ENCODE assay signal across 14 mouse cellular contexts in genomic region chr10:93306367-93306766, GRCm38 (mm10). TPM values are rescaled to one million over a fixed set of nuclear protein-coding genes. Genes with fewer than 3 reads are reported as not detected.
DNase-seq lines count a peak whose midpoint lies in the region; ATAC-seq and TF ChIP-seq lines count a peak whose summit lies in the region.
"Had no signal": no experiment of that assay in that cellular context is flagged by ENCODE, and none has a peak within 500 bp of the region (broad histone marks: within the 10 kb centered on the region; RNA-seq: fewer than 3 reads in every experiment).

No protein-coding gene starts in this region.

- no peak for DNase-seq in heart, postnatal 25 days (ENCODE audit: low spot score)
- no peak for DNase-seq in limb, embryonic 11.5 days (ENCODE audit: low spot score)
- DNase-seq in limb, embryonic 10.5 days (ENCODE audit: low spot score) = no peak
- no peak for DNase-seq in limb, embryonic 14.5 days (ENCODE audit: low spot score)
- no peak for DNase-seq in right cerebral cortex, postnatal 14 days
- DNase-seq: cerebellum, adult 9-11 months; gastrocnemius, postnatal 14 days; right cerebral cortex, postnatal 25 days; thymus, postnatal 14 days had no signal

- H3K4me2 ChIP-seq in heart, embryonic 14.5 days (ENCODE audit: low read length) = peak overlapping the region; percentile 96
- H3K4me2 ChIP-seq in limb, embryonic 11.5 days (ENCODE audit: low read depth, severe bottlenecking) = peak overlapping the region; percentile 2; the same call in 1 of the 2 replicates
- H3K4me2 ChIP-seq in limb, embryonic 14.5 days (replicated peaks; ENCODE audit: low read depth, low read length, severe bottlenecking) = 0 out of 2 replicates have a peak overlapping the region, but pooled peaks have one; percentile 23
- H3K4me2 ChIP-seq: embryonic facial prominence, embryonic 15.5 days; forebrain, embryonic 15.5 days had no signal

- no peak for TF ChIP-seq POLR2A in ES-Bruce4 (IDR thresholded peaks at IDR 0.05; ENCODE audit: insufficient read depth, low read length)
- no peak for TF ChIP-seq POLR2A in limb, embryonic 14.5 days (IDR thresholded peaks at IDR 0.05; ENCODE audit: borderline replicate concordance, extremely low read depth, insufficient read depth, insufficient read length)

- intact Hi-C loops in heart, postnatal 25 days (cut with DNase I) = no loop called here

- peak overlapping the region; percentile 10 to 40; a peak in 2 of 4 replicates for H3K27ac ChIP-seq in heart, embryonic 14.5 days (replicated peaks in 1 of 2; ENCODE audit: control insufficient read depth in 1 of 2, insufficient read depth in 1 of 2, low read depth in 2 of 2, low read length in 2 of 2)
- no peak overlapping the region for H3K27ac ChIP-seq in limb, embryonic 11.5 days (replicated peaks; ENCODE audit: low read depth, low read length)
- H3K27ac ChIP-seq in limb, embryonic 10.5 days = no peak overlapping the region
- H3K27ac ChIP-seq in ES-Bruce4 (ENCODE audit: insufficient read depth, low read length) = no peak overlapping the region
- H3K27ac ChIP-seq in limb, embryonic 14.5 days (replicated peaks; ENCODE audit: low read depth, low read length) = no peak overlapping the region
- H3K27ac ChIP-seq: embryonic facial prominence, embryonic 15.5 days; forebrain, embryonic 15.5 days; hindbrain, embryonic 14.5 days had no signal

- no peak for TF ChIP-seq CTCF in ES-Bruce4 (IDR thresholded peaks at IDR 0.05; ENCODE audit: low read depth, low read length)

- ATAC-seq in heart, embryonic 14.5 days (ENCODE audit: insufficient number of reproducible peaks, insufficient read depth, low FRiP score, low read depth) = no peak
- ATAC-seq in limb, embryonic 11.5 days (ENCODE audit: insufficient number of reproducible peaks, low FRiP score, low TSS enrichment, low read depth) = no peak
- no peak for ATAC-seq in limb, embryonic 14.5 days (ENCODE audit: low FRiP score, low read depth)
- ATAC-seq: forebrain, embryonic 15.5 days had no signal

- no peaks in the 10 kb centered on the region for H3K9me3 ChIP-seq in heart, embryonic 14.5 days (ENCODE audit: control insufficient read depth, low read length)
- no peaks in the 10 kb centered on the region for H3K9me3 ChIP-seq in limb, embryonic 11.5 days (ENCODE audit: control insufficient read depth, low read length)
- no peaks in the 10 kb centered on the region for H3K9me3 ChIP-seq in limb, embryonic 10.5 days (replicated peaks)
- no peaks in the 10 kb centered on the region for H3K9me3 ChIP-seq in ES-Bruce4 (replicated peaks; ENCODE audit: control insufficient read depth, insufficient read depth, low read length, poor library complexity, severe bottlenecking)
- no peaks in the 10 kb centered on the region for H3K9me3 ChIP-seq in limb, embryonic 14.5 days (ENCODE audit: control insufficient read depth, low read length)
- H3K9me3 ChIP-seq: embryonic facial prominence, embryonic 15.5 days; forebrain, embryonic 15.5 days had no signal

- no peaks in the 10 kb centered on the region for H3K36me3 ChIP-seq in heart, embryonic 14.5 days (ENCODE audit: control insufficient read depth, insufficient read depth, low read length)
- H3K36me3 ChIP-seq in limb, embryonic 11.5 days (ENCODE audit: control insufficient read depth, insufficient read depth, low read length) = no peaks in the 10 kb centered on the region
- peaks cover 14% of the 10 kb centered on the region; the same call in 1 of the 2 replicates for H3K36me3 ChIP-seq in limb, embryonic 10.5 days
- no peaks in the 10 kb centered on the region for H3K36me3 ChIP-seq in ES-Bruce4 (ENCODE audit: control insufficient read depth, insufficient read depth, low read length, poor library complexity, severe bottlenecking)
- H3K36me3 ChIP-seq in limb, embryonic 14.5 days (ENCODE audit: control insufficient read depth, insufficient read depth, low read length) = 0 out of 2 replicates have a peak, but pooled peaks cover 2% of the 10 kb centered on the region
- H3K36me3 ChIP-seq: embryonic facial prominence, embryonic 15.5 days; forebrain, embryonic 15.5 days had no signal

- H3K4me1 ChIP-seq in heart, embryonic 14.5 days (ENCODE audit: control insufficient read depth in 2 of 2, insufficient read depth in 2 of 2, low read length in 2 of 2) = peaks cover 0 to 11% of the 10 kb centered on the region in 2 experiments; a peak in 2 of 4 replicates
- H3K4me1 ChIP-seq in limb, embryonic 11.5 days (ENCODE audit: control insufficient read depth, insufficient read depth, low read length) = peaks cover 16% of the 10 kb centered on the region
- peaks cover 39% of the 10 kb centered on the region for H3K4me1 ChIP-seq in limb, embryonic 10.5 days
- no peaks in the 10 kb centered on the region for H3K4me1 ChIP-seq in ES-Bruce4 (ENCODE audit: control insufficient read depth, insufficient read depth, low read length)
- H3K4me1 ChIP-seq in limb, embryonic 14.5 days (ENCODE audit: control insufficient read depth, insufficient read depth, low read length) = peaks cover 20% of the 10 kb centered on the region

- no peak for TF ChIP-seq EP300 in ES-Bruce4 (IDR thresholded peaks at IDR 0.05; ENCODE audit: insufficient read depth, low read depth, low read length)

- no peaks in the 10 kb centered on the region for H3K27me3 ChIP-seq in heart, embryonic 14.5 days (ENCODE audit: control insufficient read depth, insufficient read depth, low read length)
- H3K27me3 ChIP-seq in limb, embryonic 11.5 days (ENCODE audit: control insufficient read depth, insufficient read depth, low read length) = no peaks in the 10 kb centered on the region
- H3K27me3 ChIP-seq in limb, embryonic 10.5 days (ENCODE audit: low read depth, poor library complexity, severe bottlenecking) = no peaks in the 10 kb centered on the region
- no peaks in the 10 kb centered on the region for H3K27me3 ChIP-seq in ES-Bruce4 (ENCODE audit: control insufficient read depth, insufficient read depth, low read length, poor library complexity, severe bottlenecking)
- H3K27me3 ChIP-seq in limb, embryonic 14.5 days (ENCODE audit: control insufficient read depth, insufficient read depth, low read length) = no peaks in the 10 kb centered on the region
- H3K27me3 ChIP-seq: embryonic facial prominence, embryonic 15.5 days had no signal

- WGBS in heart, embryonic 14.5 days = 77% methylated on average over 11 of the region's 11 CpGs
- 82% methylated on average over 11 of the region's 11 CpGs for WGBS in limb, embryonic 11.5 days
- WGBS in limb, embryonic 10.5 days = 88% methylated on average over 11 of the region's 11 CpGs
- 65% methylated on average over 11 of the region's 11 CpGs for WGBS in limb, embryonic 14.5 days

- peak overlapping the region; percentile 63 for H3K9ac ChIP-seq in heart, embryonic 14.5 days (ENCODE audit: low read length)
- H3K9ac ChIP-seq in limb, embryonic 11.5 days (ENCODE audit: low read length) = no peak overlapping the region
- H3K9ac ChIP-seq in ES-Bruce4 (ENCODE audit: low read depth, poor library complexity, severe bottlenecking) = 0 out of 2 replicates have a peak overlapping the region, but pooled peaks have one; percentile 30
- H3K9ac ChIP-seq in limb, embryonic 14.5 days (ENCODE audit: low read depth, low read length, severe bottlenecking) = no peak overlapping the region; the same call in 1 of the 2 replicates
- H3K9ac ChIP-seq: embryonic facial prominence, embryonic 15.5 days; forebrain, embryonic 15.5 days; hindbrain, embryonic 14.5 days had no signal

- no peak overlapping the region; a peak in 1 of 4 replicates for H3K4me3 ChIP-seq in heart, embryonic 14.5 days (ENCODE audit: control insufficient read depth in 1 of 2, insufficient read depth in 1 of 2, low read depth in 1 of 2, low read length in 2 of 2)
- H3K4me3 ChIP-seq in limb, embryonic 11.5 days (ENCODE audit: low read depth, low read length) = no peak overlapping the region
- H3K4me3 ChIP-seq in limb, embryonic 10.5 days = no peak overlapping the region
- no peak overlapping the region for H3K4me3 ChIP-seq in ES-Bruce4 (ENCODE audit: low read depth, low read length)
- H3K4me3 ChIP-seq in limb, embryonic 14.5 days (replicated peaks; ENCODE audit: low read length) = no peak overlapping the region
- H3K4me3 ChIP-seq: embryonic facial prominence, embryonic 15.5 days; forebrain, embryonic 15.5 days had no signal

RNA-seq across cellular contexts. Expression of gene Elk3, which starts 4.6 kb away (rescaled TPM):
- polyA plus RNA-seq in heart, embryonic 14.5 days (2014; fragmentation: Nextera tagmentation; extraction: Ambion mirVana) = 42.8 and 46.5 TPM in 2 replicates
- 10 to 100 TPM; 45.1 to 48.7 TPM for total RNA-seq in heart, postnatal 25 days (2021)
- 51.7 and 52.8 TPM in 2 replicates for polyA plus RNA-seq in limb, embryonic 11.5 days (2014; fragmentation: Nextera tagmentation; extraction: Ambion mirVana)
- 34.0 and 36.0 TPM in 2 replicates for polyA plus RNA-seq in limb, embryonic 10.5 days (2016; fragmentation: Nextera tagmentation; extraction: Ambion mirVana)
- polyA plus RNA-seq in ES-Bruce4 (2011; ENCODE audit: insufficient read depth, insufficient read length, low read depth, missing spikeins) = 11.0 and 11.9 TPM in 2 replicates
- polyA plus RNA-seq in limb, embryonic 14.5 days (2012; rRNA removed) = 60.9 and 78.2 TPM in 2 replicates
- polyA plus RNA-seq in limb, embryonic 14.5 days (2014; fragmentation: Nextera tagmentation; extraction: Ambion mirVana) = 42.4 and 44.5 TPM in 2 replicates

Comparison
In these comparisons a context has a peak if more than half of its experiments do, and no peak if none do; other contexts are left out.
1. H3K27ac ChIP-seq: peak in heart, embryonic 14.5 days (2 of 2); none in limb, embryonic 11.5 days (single experiment), limb, embryonic 10.5 days (single experiment), ES-Bruce4 (single experiment) and limb, embryonic 14.5 days (single experiment).
2. H3K4me2 ChIP-seq: peak in every context shown above with its lines; median percentile 96 in heart, embryonic 14.5 days; 23 in limb, embryonic 14.5 days; 2 in limb, embryonic 11.5 days.
3. H3K9ac ChIP-seq: peak in heart, embryonic 14.5 days (single experiment) and ES-Bruce4 (single experiment); none in limb, embryonic 11.5 days (single experiment) and limb, embryonic 14.5 days (single experiment).